Mouse (Mus musculus) yolk sac, embryonic 10.5 days (tissue): ENCODE data around the gene Rps8.
A peak's percentile ranks its signal among the peaks of the same experiment; 100 is the strongest.

Source experiments
- DNase-seq: peaks from one replicate; pipeline ENCODE4 v3.0.0-alpha.2; 2017; ENCODE audit warnings: low spot score

Gene Rps8

GRCm38 (mm10) chr4:117124518-117125347 is 31.3 kb downstream of the Rps8 start:
- DNase-seq = no peak

GRCm38 (mm10) chr4:117124218-117124517 is 31.9 kb downstream of the Rps8 start:
- no peak for DNase-seq

- DNase-seq = no peak
These were observed 32.4 kb downstream of the Rps8 start for GRCm38 (mm10) chr4:117123546-117124217.

GRCm38 (mm10) chr4:117122209-117122608 is 33.8 kb downstream of the Rps8 start:
- DNase-seq = no peak

- DNase-seq = peak; percentile 97
These were observed 35.3 kb downstream of the Rps8 start for GRCm38 (mm10) chr4:117120445-117121414.

- DNase-seq = no peak
These were observed 36.0 kb downstream of the Rps8 start for GRCm38 (mm10) chr4:117120052-117120444.

GRCm38 (mm10) chr4:117119636-117120035 is 36.4 kb downstream of the Rps8 start:
- DNase-seq = no peak

- no peak for DNase-seq
These were observed 38.1 kb downstream of the Rps8 start for GRCm38 (mm10) chr4:117117931-117118330.

- DNase-seq = no peak
These were observed 40.5 kb downstream of the Rps8 start for GRCm38 (mm10) chr4:117115592-117115991.

GRCm38 (mm10) chr4:117113237-117113636 is 42.8 kb downstream of the Rps8 start:
- DNase-seq = no peak

- no peak for DNase-seq
These were observed 45.1 kb downstream of the Rps8 start for GRCm38 (mm10) chr4:117110985-117111384.

GRCm38 (mm10) chr4:117110249-117110648 is 45.8 kb downstream of the Rps8 start:
- DNase-seq = no peak

- no peak for DNase-seq
These were observed 46.7 kb downstream of the Rps8 start for GRCm38 (mm10) chr4:117109330-117109729.

- DNase-seq = no peak
These were observed 47.6 kb downstream of the Rps8 start for GRCm38 (mm10) chr4:117108524-117108849.

GRCm38 (mm10) chr4:117107813-117108523 is 48.1 kb downstream of the Rps8 start:
- no peak for DNase-seq

- DNase-seq = no peak
These were observed 50.9 kb downstream of the Rps8 start for GRCm38 (mm10) chr4:117105127-117105526.

- no peak for DNase-seq
These were observed 51.4 kb downstream of the Rps8 start for GRCm38 (mm10) chr4:117104672-117105071.
